Mouse (Mus musculus): ENCODE data around the gene Sidt2.

Sidt2 gene

DNA sequence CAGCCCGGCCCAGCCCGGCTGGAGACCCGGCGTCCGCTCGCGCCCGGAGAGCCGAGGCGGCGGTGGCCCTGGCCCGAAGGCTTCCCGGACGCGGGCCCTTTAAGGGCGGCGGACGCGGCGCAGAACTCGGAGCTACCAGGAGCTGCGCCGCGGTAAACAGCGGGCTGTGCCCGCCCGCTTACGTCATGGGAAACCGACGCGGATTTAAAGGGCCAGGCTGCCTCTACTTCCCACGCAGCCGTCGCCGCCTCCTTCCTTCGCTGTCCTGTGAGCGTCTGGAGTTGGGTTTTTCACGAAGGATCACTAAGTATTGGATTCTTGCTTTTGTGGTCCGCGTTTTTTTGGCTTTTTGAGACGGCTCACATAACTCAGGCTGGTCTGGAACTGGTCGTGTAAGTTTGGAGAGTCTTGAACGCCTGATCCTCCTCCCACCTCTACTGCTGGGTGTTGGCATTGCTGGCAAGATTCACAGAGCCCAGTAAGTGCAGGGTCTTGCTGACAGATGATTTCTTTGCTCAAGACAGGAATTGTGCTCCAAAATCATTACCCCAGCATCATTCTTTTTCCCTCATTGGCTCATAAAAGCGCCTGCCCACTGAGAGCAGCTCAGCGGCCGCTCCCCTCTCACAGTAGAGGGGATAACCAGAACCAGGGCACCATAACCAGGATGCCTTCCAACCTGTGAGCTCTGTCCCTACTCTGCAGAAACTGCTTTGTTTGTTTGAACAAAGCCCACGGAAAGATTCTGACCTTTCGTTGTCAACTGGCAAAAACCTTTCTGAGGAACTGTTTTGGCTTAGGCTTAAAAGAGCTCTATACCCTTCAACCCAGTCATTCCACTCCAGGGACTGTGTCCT, at the start of gene Sidt2:
Gene Sidt2 (minus strand): TSS at position 152 of the 857 bp plus-strand sequence.
- peak; percentile 76 for DNase-seq (ENCODE audit: low spot score)

GRCm38 (mm10) chr9:46004529-46004928, 49.5 kb upstream of the Sidt2 start:
- no peak for DNase-seq (ENCODE audit: low spot score)

DNA sequence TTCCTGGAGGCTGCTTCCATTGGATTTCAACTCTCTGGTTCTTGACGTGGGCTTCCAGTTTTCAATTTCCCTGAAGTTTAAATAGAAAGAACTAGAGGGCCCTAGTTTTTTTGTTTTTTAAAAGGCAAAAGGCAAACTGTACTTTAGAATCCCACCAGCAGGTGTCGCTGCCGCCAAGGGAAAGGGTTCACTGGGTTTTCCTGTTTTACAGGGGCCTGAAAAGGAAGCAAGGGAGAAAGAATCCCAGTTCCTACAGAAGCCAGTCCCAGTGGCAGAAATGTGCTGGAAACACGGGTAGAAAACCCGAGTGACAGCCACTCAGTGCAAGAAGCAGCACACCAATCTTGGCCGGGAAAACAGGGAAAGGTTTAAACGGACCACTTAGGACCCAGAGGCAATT, 48.7 kb upstream of the Sidt2 start:
- DNase-seq (ENCODE audit: low spot score) = peak; percentile 94

DNA sequence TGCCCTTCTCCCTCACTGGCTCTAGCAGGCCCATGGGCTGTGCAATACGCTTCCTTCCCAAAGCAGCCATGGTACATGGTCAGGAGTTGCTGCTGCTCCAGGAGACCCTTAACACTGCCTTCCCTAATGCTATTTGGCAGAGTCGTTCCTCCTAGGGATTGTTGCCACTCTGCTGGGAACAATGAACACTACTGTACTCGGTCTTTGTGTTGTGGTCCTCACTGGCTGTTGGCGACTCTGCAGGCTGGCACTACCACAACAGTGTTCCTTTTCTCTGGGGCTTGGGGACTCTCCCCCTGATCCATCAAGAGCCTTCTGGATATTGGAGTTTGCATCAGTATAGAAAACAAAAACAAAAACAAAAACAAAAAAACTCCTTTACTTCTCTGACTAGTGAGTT, 44.0 kb upstream of the Sidt2 start:
- no peak for DNase-seq (ENCODE audit: low spot score)

- peak; percentile 48 for DNase-seq (ENCODE audit: low spot score)
Observed at GRCm38 (mm10) chr9:45985229-45985567, 30.1 kb upstream of the Sidt2 start.

DNA sequence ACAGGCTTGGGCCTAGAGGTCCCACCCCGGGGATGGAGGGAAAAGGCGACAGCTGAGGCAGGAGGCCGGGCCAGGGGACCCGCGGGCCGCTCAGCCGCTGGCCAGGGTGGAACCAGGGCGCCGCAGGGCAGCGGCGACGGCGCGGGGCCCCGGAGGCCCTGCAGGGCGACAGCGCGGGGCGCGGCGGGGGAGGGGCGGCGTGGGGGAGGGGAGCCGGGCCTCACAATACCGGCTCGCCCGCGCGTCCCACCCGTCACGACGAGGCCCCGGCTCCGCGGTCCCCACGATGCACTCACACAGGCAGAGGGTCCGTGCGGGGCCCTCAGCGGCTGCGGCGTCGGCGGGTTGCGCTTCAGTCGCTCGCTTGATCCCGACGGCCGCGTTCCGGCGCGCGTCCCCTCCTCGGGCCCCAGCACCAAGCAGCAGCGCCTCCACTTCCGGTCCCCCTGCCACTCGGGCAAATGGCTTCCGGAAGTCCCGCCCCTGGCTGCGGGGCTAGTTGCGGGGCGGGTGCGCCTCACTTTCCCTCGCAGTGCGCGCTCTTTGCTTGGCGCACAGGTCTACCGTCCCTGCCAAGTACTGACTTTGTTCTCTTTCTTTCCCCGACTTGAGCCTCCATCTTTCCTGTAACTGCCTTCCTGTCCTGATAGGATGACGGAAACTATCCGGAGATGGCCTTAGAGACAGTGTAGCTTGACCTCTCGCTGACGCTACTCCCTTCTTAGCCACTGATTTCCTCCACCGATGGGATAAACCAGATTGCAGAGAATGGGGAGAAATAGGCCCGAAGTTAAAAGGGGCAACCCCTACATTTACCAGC, 29.6 kb upstream of the Sidt2 start:
- peak; percentile 82 for DNase-seq (ENCODE audit: low spot score)

DNA sequence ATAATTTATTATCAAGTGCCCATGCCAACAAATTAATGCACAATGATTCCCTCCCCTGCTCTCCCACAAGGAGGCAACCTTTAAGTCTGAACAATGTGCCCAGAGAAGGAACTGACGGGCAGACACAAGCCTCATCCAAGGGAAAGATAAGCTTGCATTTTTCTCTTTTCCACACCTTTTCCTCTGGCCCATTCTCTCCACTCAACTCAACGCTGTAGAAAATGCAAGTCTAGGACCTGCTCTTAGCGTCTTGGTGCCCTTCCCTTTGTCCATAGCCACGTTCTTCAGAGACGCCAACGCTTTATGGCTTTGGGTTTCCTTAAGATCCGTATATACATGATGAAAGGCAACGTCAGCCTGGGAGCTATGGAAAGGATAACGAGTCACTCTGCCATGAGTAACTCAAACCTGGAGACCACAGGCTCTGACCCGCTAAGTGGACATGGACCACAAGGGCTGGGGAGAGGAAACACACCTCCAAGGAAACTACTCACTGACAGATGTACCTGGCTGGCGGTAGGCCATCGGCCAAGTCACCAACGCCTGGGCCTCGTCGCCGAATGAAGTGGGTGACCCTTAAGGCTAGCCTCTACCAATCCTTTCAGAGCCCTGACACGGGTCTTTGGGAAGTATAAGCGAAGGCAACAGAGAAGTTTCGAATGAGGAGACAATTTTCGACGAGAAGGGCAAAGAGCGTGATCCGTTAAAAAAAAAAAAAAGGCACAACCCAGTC, 28.8 kb upstream of the Sidt2 start:
- peak; percentile 19 for DNase-seq (ENCODE audit: low spot score)

DNA sequence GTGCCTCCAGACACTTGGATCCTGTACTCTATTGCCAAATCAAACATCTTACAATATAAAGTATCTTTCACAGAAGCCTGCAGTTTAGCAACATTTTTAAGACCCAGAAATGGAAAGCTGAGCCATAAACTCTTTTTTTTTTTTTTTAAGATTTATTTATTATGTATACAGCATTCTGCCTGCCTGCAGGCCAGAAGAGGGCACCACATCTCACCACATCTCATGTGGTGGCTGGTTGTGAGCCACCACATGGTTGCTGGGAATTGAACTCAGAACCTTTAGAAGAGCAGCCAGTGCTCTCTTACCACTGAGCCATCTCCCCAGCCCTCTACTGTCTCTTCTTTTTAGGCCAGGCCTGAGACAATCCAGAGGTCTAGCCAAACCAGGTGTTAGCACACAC, 26.3 kb upstream of the Sidt2 start:
- DNase-seq (ENCODE audit: low spot score) = no peak

GRCm38 (mm10) chr9:45980611-45981010, 25.6 kb upstream of the Sidt2 start:
- DNase-seq (ENCODE audit: low spot score) = no peak

GRCm38 (mm10) chr9:45979778-45980177, 24.7 kb upstream of the Sidt2 start:
- no peak for DNase-seq (ENCODE audit: low spot score)

DNA sequence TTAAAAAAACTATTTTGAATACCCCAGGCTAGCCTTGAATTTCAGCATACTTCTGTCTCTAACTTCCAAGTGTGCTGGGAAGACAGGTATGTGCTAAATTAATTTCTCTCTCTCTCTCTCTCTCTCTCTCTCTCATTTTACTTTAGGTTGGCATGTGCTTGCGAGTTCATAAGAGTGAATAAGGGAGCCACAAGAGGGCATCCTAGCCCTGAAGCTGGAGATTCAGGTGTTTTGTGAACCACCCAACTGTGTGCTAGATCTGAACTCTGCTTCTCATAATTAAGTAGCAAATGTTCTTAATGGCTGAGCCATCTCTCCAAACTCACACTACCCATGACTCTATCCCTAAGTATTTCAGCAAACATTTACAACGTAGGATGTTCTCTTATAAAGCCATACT, 21.8 kb upstream of the Sidt2 start:
- no peak for DNase-seq (ENCODE audit: low spot score)

DNA sequence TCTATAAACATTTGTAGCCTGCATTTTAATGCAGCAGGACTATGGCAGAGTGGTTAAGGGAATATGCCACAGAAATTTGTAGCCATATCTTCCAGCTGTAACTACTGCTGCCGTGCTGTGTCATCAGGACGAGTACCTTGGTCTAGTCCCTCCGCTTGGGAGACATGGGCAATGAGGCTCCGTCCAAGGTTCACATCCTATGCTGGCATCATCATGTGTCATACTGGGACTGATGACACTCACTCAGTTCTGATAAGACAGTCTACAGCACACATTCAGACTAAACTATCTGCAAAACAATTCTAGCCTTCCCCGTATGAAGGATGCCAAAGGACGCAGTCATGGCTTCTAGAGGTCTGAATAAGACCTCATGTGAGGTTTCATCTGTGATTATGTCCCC, 8.5 kb upstream of the Sidt2 start:
- DNase-seq (ENCODE audit: low spot score) = no peak

GRCm38 (mm10) chr9:45961855-45962254, 6.8 kb upstream of the Sidt2 start:
- DNase-seq (ENCODE audit: low spot score) = no peak

- no peak for DNase-seq (ENCODE audit: low spot score)
Observed at GRCm38 (mm10) chr9:45959661-45960060, 4.6 kb upstream of the Sidt2 start.

DNA sequence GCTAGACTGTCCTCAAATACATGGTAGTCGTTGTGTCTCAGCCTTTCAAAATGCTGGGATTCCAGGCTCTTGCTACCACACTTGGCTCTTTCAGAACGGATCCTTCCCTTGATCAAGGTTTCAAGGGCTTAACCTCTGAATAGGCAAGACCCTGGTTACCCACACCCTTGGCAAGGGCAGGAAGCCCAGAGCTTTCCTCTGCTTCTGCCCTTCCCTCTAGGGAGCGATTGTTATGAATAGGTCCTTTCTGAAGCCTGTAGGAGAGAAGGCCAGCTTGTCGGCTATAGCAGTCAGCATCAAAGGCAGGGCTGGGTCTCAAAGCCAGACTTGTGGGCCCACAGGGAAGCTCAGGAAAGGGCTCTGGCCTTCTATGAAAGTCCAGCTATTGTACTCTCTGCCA, 3.8 kb upstream of the Sidt2 start:
- DNase-seq (ENCODE audit: low spot score) = no peak

DNA sequence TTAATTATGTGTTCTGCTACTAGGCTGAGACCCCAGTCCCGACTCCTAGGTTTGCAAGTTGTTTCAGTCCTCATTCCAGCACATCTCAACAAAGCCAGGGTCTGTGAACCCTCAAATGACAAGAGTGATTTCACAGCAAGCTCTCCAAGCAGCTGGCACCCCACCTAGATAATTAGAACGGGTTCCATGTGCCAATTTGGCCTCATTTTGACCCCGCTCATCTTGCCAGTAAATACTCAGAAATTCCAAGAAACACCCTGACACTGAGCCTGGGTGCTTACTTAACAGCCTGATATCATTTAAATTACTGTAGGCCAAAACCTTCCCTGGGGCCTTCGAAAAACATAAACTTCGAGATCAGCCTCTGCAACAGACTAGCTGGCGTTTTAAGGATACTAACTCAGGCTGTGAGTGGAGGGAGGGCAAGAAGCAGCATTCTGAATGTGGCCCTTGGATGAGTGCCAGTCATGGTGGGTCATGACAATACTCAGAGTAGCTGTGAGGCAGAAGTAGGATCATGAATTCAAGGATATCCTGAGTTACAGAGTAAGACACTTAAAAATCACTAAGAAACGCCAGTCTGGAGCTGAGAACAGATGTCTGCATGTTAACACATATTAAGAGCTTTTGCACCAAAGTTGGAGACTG, 3.1 kb upstream of the Sidt2 start:
- no peak for DNase-seq (ENCODE audit: low spot score)

GRCm38 (mm10) chr9:45954294-45955106, 558 bp downstream of the Sidt2 start:
- DNase-seq (ENCODE audit: low spot score) = no peak

GRCm38 (mm10) chr9:45953511-45954293, 1.4 kb downstream of the Sidt2 start:
- DNase-seq (ENCODE audit: low spot score) = no peak

- no peak for DNase-seq (ENCODE audit: low spot score)
Observed at GRCm38 (mm10) chr9:45952890-45953289, 2.2 kb downstream of the Sidt2 start.

DNA sequence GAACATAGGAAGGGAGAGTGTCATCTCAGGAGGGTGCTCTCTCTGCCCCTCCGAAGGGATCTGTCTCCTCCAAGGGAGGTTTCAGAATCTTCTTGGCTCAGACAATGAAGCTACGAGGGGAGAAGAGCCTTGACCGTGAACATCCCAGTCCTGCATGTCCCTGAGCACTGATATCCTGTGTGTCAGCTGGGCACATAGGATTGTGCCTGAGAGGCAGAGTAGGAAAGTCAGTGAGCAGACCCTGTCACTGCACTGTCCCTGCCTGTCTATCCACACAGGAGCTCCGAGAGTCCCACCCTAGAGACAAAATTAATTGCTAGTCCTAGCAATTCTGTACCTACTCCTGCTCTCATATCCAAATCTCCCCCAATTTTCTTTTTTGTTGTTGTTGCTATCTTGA, 3.0 kb downstream of the Sidt2 start:
- DNase-seq (ENCODE audit: low spot score) = no peak

DNA sequence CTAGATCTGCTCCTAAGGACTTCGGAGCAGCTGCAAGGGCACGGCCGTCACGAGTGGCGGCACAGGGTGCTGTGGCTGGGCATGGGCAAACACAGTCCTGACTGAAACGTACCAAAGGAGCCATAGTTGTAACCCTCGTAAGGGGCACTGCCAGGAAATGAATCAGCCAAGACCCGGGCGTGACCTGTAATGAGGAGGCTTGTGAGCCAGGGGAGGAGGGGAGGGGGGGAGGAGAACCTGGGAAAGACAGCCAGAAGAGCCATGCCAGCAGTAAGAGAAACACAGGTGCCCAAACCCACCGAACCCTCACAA, 8.2 kb downstream of the Sidt2 start:
- DNase-seq (ENCODE audit: low spot score) = no peak

Measured in ovary, postnatal 14 days (tissue).